Mouse (Mus musculus) adrenal gland, postnatal 10 days (tissue): ENCODE data around the gene Plagl1. TPM values are rescaled to one million over a fixed set of nuclear protein-coding genes. Genes with fewer than 3 reads are reported as not detected.

Experiments used
- DNase-seq: peaks from one replicate; pipeline ENCODE4 v3.0.0; 2021; ENCODE audit warnings: mixed read lengths
- total RNA-seq, 2 experiments: library from RNA; stranded (reverse); gene quantifications; 2 replicates each; pipeline ENCODE4 v1.2.3; 2021

The Plagl1 gene
- total RNA-seq, 2 experiments from 2014 or later, result 33.4 to 35.2 TPM

DNA sequence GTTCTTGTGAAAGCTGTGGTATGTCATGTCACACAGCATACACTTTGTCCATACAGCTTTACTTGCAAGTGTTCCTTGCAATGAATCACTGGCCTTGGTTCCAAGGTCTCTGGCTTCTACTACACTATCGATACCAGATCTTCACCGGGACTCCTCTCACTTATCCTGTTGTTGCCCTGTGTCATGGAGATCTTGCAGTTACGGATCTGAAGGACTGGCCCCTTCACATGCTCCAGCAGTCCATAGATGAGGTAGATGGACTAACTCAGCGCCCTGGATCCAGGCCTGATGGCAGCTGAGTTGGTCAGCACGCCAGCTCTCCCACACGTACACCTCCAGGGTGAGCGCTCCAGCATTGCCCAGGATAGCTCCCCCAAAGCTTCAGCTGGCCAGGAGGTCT lies 75.0 kb downstream of the Plagl1 start:
- no peak for DNase-seq

DNA sequence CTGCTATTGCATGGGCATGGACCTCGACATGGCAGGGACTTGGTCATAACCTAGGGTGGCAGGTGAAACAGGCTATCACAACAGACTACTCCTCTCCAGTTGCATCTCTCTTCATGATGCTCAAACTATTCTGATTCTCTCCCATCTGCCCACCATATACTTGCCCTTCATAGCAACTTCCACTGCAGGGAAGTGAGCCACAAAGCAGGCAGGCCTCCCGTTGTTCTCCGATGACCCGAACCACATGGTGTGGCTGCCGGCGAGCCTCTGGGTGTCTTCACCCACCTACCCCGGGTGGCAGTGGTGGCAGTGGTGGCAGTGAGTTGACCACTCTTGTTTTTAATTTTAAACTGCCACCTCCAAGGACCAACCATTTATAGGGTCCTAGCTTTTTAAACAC lies 75.4 kb downstream of the Plagl1 start:
- DNase-seq, result no peak

DNA sequence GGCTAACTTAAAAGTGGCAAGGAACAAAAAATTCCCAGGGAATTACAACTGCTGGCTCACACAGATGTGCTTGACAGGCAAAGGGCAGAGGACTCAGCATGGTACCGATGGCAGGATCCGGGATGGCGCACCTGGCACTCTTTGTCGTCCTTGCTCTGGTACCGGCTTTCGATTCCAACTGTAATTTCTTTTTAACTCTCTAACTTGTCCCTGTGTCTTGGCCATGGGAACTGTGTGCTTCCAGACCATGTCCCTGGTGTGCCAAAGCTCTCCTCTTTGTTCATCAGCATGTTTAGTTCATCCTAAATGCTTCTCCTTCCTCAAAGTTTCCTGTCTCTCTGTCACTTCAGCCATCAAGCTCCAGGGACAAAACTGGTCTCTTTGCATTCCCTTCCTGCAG lies 77.6 kb downstream of the Plagl1 start:
- DNase-seq, result no peak

DNA sequence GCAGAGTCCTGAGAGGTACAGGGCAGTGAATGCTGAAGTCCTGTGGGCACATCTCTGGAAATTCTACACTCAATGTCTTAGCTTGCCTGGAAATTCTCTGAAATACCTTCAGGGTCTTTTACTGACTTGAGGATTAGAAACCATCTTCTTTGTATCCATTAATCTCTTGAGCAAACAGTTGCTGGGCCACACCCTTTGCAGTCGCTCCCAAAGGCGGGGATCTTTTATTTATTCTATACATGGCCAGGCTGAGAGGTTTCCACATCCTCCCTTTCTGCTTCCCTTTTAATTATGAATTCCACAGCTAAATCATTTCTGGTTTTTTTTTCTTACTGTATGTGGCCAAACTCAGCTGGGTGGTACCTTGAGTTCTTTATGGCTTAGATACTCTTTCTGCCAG lies 80.1 kb downstream of the Plagl1 start:
- DNase-seq, result no peak

DNA sequence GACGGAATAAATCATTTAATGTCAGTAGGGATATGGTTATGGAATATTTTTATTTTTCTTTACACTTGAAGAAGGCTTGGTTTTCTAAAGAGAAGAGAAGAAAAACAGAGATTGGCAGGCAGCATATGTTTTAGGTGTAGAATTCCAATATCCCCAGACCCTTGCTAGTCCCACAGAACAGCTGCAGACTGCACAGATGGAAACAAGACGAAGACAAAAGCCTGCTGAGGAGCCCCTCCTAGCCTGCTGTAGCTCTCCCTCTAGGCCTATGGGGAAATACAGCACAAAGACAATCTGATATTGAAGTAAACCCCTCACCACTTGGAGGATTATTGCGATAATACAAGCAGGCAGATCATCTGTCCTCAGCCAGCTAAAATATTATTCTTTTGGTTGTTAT lies 90.1 kb downstream of the Plagl1 start:
- DNase-seq, result no peak

DNA sequence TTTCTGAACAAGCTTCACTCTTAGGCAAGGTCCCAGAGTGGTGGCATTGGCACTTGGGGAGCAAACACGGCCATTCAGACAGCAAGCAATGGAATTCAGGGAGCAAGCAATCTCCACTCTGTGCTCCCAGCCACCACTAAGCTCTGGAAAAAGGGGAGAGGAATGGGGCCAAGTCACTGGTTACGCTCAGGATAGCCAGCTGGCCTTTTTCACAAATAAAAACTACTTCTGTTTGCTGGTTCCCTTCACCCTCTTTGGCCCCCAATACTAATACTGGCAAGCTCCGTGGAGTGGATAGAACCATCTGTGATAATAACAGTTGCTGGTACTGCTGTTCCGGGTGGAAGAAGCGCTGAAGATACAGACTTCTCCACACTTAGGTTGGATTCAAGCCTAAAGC lies 91.0 kb downstream of the Plagl1 start:
- peak; percentile 36 for DNase-seq

DNA sequence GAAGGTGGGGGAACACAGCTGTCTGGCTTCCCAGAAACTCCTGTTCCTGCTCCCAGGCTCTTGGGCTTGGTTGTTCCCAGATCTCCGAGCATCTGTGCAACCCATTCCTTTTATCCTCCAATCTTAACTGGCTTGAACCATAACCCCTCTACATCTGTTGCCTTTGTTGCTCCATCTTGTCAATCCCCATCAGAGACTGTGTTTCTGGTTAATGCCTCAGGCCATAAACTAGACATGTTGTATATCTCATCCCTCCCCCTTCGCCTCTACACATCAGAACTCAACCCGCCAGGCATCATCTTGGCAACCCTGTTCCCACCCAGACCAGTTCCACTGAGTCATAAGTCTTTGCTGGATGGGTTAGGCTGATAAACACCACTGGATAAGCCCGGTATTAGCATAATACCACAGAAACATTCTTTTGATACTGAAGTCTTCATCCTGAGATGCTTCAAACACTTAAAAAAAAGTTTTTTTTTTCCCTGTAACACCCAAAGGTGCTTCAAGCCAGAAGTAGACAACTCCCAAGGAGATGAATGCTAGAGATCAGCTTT lies 92.6 kb downstream of the Plagl1 start:
- no peak for DNase-seq

DNA sequence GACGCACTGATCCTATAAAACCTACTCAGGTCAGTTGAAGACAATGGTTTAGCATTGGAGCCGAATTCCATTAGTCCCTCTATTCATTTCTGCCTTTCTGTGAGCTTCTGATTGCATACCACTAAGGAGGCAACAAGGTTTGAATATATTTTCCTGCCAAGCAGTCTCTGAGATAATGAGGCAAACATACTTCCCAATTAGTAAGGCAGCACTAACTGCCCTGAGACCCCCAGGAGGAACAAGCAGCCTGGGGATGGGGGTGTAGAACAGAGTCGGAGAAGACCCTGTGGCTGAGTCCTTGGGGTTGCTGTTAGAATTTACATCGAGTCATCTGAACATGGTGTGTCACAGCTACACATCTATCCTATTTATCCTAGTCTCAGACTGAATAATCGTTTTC lies 95.1 kb downstream of the Plagl1 start:
- no peak for DNase-seq

DNA sequence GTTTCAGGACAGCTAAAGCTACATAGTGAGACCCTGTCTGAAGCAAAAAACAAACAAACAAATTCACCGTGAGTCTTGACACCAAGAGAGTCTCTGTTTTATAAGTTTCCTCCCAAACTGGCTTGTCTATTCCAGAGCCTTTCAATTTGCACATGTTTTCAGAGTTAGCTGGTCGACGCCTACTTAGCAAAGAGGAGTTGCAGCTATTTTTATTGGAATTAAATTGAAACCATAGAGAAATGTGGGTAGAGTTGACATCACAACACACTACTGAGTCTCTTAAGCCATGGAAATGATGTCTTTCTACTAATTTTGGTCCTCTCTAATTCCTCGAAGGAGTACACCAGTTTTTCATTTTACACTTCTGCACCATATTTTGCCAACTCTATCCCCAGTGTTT lies 100.6 kb downstream of the Plagl1 start:
- DNase-seq, result no peak

DNA sequence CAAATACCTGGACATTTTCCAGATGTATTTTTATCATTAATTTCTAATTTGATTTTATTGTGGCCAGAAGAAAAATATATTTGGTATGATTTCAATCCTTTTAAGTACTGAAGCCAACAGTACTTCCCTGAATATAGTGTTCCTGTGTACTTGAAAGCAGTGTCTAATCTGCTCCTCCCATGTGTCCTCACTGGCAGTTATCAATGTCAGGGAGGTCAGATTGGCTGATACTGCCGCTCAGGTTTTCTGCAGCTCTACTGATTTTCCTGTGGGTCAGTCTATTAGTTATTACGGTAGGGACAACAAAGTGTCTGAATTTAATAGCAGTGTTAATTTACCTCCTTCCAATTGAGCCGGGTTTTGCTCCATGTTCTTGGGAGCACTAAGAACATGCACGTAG lies 101.7 kb downstream of the Plagl1 start:
- DNase-seq, result no peak

DNA sequence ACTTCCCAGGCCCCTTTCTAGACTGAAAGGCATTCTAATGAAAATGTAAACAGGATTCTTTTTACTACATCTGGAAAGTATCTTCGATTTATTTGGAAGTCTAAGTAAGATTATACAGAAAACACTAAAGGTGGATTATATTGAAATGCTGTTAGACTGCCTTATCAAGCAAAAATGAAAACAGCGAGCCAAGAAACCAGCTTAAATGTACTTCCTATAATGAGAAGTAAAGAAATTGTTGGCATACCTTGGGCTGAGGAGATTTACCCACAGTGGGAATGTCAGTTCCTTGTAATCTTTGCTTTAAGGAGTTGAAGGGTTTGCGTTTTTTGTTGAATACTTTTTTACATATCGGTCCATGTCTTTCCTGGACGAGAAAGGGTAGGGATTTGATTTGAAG lies 108.2 kb downstream of the Plagl1 start:
- no peak for DNase-seq

DNA sequence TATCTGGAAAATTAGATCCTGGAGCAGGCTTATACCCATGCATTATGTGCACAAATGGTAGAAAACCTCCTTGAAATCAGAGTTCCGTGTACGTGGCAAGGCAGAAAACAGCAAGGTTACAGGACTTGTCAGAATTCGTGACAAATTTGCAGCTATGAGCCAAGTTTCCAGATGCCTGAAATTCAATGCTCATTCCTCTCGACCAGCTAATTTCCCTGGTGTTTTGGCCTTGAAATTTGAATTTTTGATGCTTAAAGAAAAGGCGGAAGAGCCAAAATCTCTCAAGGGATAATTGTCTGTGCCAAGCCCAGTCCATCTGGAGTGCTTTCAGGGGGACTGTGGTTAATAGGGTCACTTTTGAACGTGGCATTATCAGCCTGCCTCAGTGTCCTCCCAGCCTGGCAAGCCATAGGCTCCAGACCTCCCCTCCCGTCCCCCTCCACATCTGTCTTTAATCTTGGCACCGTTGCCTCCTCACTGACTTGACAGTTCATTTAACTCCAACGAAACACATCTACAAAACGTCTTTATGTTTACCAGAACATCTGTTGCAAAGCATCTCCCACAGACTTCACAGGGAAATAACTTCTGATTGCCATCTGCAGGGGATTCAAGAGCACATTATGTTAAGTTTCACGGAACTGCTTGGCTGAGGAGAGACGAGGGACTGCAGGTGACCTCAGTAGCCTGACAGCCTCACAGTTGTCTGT lies 110.6 kb downstream of the Plagl1 start:
- no peak for DNase-seq

DNA sequence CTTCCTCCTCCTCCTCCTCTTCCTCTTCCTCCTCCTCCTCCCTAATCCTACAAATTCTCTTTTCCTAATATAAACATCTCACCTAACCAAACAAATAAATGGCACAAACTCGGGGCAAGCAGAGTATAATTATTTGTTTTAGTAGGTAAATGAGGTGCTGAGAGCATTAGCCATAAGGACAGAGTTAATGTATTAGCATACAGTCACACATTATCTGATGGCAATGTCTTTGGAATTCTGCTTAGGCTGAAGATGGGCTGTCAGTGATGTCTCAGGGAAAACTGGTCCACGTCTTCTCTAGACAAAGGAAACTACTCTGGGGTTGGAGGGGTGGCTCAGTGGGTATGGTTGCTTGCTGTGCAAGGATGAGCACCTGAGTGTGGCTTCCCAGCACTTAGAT lies 111.2 kb downstream of the Plagl1 start:
- DNase-seq, result no peak

DNA sequence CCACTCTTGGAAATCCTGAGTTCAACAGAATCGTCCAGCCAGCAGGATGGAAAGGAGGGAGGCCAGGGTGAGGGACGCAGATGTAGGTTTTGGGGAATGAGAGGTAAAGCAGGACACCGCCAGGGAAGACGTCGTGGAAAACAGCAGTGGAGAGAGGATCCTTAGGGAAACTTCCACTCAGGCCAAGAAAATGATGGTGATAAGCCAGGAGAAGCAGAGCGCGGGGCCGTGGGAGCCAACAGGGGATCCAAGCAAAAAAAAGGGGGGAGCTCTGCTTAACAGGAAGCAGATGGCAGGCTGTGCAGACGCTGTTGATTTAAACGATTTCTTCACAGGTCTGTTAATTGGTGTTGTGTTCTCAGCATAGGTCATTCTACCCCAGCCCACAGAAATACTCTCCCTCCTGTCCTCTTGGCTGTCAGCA lies 112.5 kb downstream of the Plagl1 start:
- no peak for DNase-seq

DNA sequence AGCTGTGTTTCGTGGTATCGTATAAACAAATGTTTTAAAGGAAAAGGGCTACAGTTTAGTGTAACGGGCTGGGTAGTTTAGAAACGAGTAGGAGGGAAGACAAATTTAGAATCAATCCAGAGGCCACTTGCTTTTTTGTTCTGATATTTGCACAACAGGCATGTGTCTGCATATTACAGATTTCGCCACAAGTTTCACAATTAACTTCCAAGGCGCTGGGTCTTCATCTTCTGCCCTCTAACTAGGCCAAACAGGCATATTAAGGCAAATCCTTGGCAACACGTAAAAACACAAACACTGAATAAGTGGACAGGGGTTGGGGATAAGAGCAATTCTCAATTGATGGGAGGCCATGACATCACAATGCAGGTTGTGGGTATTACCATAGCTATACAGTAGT lies 115.6 kb downstream of the Plagl1 start:
- no peak for DNase-seq

DNA sequence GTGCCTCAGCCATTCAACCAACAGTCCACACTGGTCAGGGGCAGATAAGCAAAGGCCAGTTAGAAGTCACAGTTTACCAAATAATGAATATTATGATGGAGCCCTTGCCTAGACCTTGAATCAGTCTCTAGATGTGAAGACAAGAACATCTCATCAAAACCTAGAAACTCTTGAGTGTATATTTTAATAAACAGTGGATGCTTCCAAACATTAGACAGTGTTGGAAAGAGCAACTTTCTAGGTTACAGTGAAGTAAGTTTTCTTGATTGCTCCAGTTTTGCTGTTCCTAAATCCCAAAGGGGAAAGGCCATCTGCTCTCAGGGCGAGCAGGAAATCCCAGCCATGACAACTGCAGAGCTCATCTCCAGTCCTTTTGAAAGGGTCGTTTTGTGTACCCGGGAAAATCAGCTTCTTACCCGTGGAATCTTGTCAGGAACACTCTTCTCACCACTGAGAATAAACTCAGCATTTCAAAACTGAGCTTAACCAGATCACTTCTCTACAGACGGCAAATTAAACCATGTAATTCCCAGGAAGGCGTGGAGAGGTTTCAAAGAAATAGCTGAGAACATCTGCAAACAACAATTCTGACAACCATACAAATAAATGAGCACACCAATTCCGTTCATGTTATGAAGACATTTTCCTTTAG lies 117.8 kb downstream of the Plagl1 start, which contains the start of gene Zc2hc1b:
Zc2hc1b (minus strand) TSS at position 51 of the 652 bp plus-strand sequence.
- no peak for DNase-seq

DNA sequence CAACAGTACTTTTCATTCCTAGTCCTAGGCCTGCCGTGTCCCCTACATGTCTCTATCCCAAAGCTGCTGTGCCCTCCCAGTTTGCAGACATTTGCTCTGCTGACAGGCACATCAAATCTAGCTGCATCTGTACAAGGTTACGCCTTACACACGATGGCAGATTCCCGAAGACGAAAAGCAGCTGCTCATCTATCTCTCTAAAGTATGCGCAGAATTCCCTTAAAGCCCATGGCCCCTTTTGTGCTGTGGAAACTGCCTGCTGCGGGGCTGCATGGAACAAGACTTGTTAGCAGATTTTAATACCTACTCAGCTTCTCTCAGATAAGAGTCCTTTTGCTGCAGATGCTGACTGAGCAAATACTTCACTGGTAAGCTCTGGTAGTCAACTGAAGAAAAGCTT lies 119.9 kb downstream of the Plagl1 start:
- no peak for DNase-seq

Other genes starting within 250 kb of the Plagl1 start
- 10 to 100 TPM; 68.5 to 96.0 TPM for gene Utrn, start 191.1 kb upstream of the Plagl1 start, total RNA-seq
- 1 to 10 TPM; 4.5 to 4.7 TPM for gene Stx11, start 96.2 kb upstream of the Plagl1 start, total RNA-seq
- 10 to 100 TPM; 10.5 to 11.8 TPM for gene Sf3b5, start 55.2 kb upstream of the Plagl1 start, total RNA-seq
- not detected for gene Zc2hc1b, start 117.5 kb downstream of the Plagl1 start, total RNA-seq
- 10 to 100 TPM; 30.5 to 37.0 TPM for gene Ltv1, start 132.7 kb downstream of the Plagl1 start, total RNA-seq